Mouse (Mus musculus) kidney, adult 10 weeks (tissue): ENCODE measurements around the gene Pacrg. TPM values are rescaled to one million over a fixed set of nuclear protein-coding genes. Genes with fewer than 3 reads are reported as not detected.

ENCODE experiments used
- polyA plus RNA-seq: library from polyadenylated mRNA; stranded (reverse); fragments of 350-450 nt; fragmentation: Illumina TruSeq; extraction: RNeasy Lipid Tissue Mini Kit (QIAGEN cat#74804); gene quantifications from one replicate; pipeline ENCODE4 v1.2.3, GENCODE M21; 2014; ENCODE audit warnings: low read depth, low replicate concordance

The Pacrg gene
- 2.0 TPM for polyA plus RNA-seq

DNA sequence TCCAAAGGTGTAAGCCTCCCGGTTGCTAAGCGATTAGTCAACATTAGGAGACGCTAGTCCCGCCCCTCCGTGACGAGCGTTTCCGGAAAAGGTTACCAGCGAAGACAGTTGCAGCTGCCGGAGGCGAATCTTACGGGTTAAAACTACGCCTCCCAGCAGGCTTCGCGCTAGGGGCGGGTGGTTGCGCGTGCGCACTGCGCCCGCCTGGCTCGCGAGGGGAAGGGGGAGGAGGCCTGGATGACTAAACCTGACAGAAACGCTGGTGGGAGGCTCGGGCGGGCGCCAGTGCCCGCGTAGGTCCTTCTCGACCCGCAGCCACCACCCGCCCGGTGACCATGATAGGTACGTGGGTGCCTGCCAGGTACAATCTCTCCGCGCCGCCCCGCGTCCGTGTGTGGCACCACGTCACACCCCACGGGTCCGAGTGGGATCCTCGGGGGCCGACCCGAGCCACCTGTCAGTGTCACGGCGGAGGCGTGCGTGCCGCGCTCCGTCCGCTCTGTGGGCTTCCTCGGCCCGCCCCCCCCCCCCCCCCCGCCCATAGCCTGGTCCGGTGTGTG, at the start of gene Pacrg, which contains the start of gene Prkn:
Pacrg (minus strand) TSS at position 164 of the 560 bp plus-strand sequence.
Prkn (plus strand) TSS at position 237 of the 560 bp plus-strand sequence.

Other genes starting within 250 kb of the Pacrg start
- gene Prkn, start 73 bp upstream of the Pacrg start, polyA plus RNA-seq = 4.0 TPM